15 mouse cellular contexts compared by ENCODE assay signal in the genomic region with DNA sequence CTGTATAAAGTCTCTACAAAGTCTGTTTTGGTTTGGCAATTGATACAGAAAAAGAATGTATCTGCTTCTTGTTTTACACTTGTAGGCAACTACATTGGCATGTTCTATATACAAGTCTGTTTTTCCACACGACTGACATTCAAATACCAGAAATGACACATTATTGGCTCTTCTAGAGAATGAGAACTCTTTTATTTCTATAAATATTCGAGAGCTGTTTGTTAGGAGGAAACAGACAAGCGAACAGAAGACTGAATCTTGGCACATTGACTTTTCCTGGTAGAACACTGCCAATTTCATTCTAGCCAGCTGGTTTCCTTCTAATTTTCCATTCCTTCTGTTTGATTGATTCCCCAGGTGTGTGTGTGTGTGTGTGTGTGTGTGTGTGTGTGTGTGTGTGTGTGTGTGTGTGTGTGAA.
A peak's percentile ranks its signal among the peaks of the same experiment; 100 is the strongest.
DNase-seq lines count a peak whose midpoint lies in the region; ATAC-seq and TF ChIP-seq lines count a peak whose summit lies in the region.
"Had no signal": no experiment of that assay in that cellular context is flagged by ENCODE, and none has a peak within 500 bp of the region (broad histone marks: within the 10 kb centered on the region; RNA-seq: fewer than 3 reads in every experiment).

No protein-coding gene starts in this region.

- no peak overlapping the region for H3K27ac ChIP-seq in forebrain, embryonic 15.5 days (replicated peaks)
- no peak overlapping the region for H3K27ac ChIP-seq in forebrain, embryonic 10.5 days
- no peak overlapping the region for H3K27ac ChIP-seq in lung, postnatal 0 days (ENCODE audit: low read length)
- H3K27ac ChIP-seq in midbrain, embryonic 15.5 days = no peak overlapping the region
- H3K27ac ChIP-seq: hindbrain, embryonic 12.5 days; limb, embryonic 15.5 days; stomach, embryonic 15.5 days had no signal

- H3K4me2 ChIP-seq in forebrain, embryonic 15.5 days (replicated peaks) = no peak overlapping the region
- H3K4me2 ChIP-seq in lung, postnatal 0 days (replicated peaks; ENCODE audit: low read depth, low read length) = no peak overlapping the region
- no peak overlapping the region for H3K4me2 ChIP-seq in midbrain, embryonic 15.5 days
- H3K4me2 ChIP-seq: hindbrain, embryonic 12.5 days; limb, embryonic 15.5 days; stomach, embryonic 15.5 days had no signal

- H3K9ac ChIP-seq in forebrain, embryonic 15.5 days (replicated peaks) = no peak overlapping the region
- H3K9ac ChIP-seq in lung, postnatal 0 days (replicated peaks; ENCODE audit: low read depth) = no peak overlapping the region
- H3K9ac ChIP-seq in midbrain, embryonic 15.5 days = no peak overlapping the region
- H3K9ac ChIP-seq: hindbrain, embryonic 12.5 days; limb, embryonic 15.5 days; stomach, embryonic 15.5 days had no signal

- no peak overlapping the region for H3K4me3 ChIP-seq in forebrain, embryonic 15.5 days
- no peak overlapping the region for H3K4me3 ChIP-seq in forebrain, embryonic 10.5 days
- H3K4me3 ChIP-seq in lung, postnatal 0 days (ENCODE audit: low read depth, low read length) = no peak overlapping the region
- no peak overlapping the region for H3K4me3 ChIP-seq in midbrain, embryonic 15.5 days
- H3K4me3 ChIP-seq: hindbrain, embryonic 12.5 days; limb, embryonic 15.5 days; megakaryocyte, embryonic 14.5 days; stomach, embryonic 15.5 days had no signal

- H3K27me3 ChIP-seq in forebrain, embryonic 15.5 days = no peaks in the 10 kb centered on the region; the same call in 1 of the 2 replicates
- H3K27me3 ChIP-seq in forebrain, embryonic 10.5 days (ENCODE audit: poor library complexity, severe bottlenecking) = no peaks in the 10 kb centered on the region
- no peaks in the 10 kb centered on the region for H3K27me3 ChIP-seq in lung, postnatal 0 days (replicated peaks; ENCODE audit: insufficient read depth, low read length)
- no peaks in the 10 kb centered on the region for H3K27me3 ChIP-seq in midbrain, embryonic 15.5 days (replicated peaks)
- H3K27me3 ChIP-seq: hindbrain, embryonic 12.5 days; limb, embryonic 15.5 days; megakaryocyte, embryonic 14.5 days; stomach, embryonic 15.5 days had no signal

- WGBS in forebrain, embryonic 15.5 days = 51% methylated on average over 3 of the region's 3 CpGs
- 84% methylated on average over 3 of the region's 3 CpGs for WGBS in forebrain, embryonic 10.5 days
- WGBS in lung, postnatal 0 days = 31% methylated on average over 3 of the region's 3 CpGs
- WGBS in midbrain, embryonic 15.5 days = 87% methylated on average over 3 of the region's 3 CpGs

- H3K4me1 ChIP-seq in forebrain, embryonic 15.5 days = no peaks in the 10 kb centered on the region
- no peaks in the 10 kb centered on the region for H3K4me1 ChIP-seq in forebrain, embryonic 10.5 days
- no peaks in the 10 kb centered on the region for H3K4me1 ChIP-seq in lung, postnatal 0 days (ENCODE audit: insufficient read depth, low read depth, low read length)
- no peaks in the 10 kb centered on the region for H3K4me1 ChIP-seq in midbrain, embryonic 15.5 days
- H3K4me1 ChIP-seq: hindbrain, embryonic 12.5 days; limb, embryonic 15.5 days; megakaryocyte, embryonic 14.5 days; stomach, embryonic 15.5 days had no signal

- no peak for TF ChIP-seq CTCF in lung, postnatal 0 days (IDR thresholded peaks at IDR 0.05)

- peak; percentile 20; the same call in 1 of the 2 replicates for ATAC-seq in cerebellum, adult (ENCODE audit: insufficient number of reproducible peaks, low FRiP score, low TSS enrichment)
- ATAC-seq in forebrain, embryonic 15.5 days (replicated peaks) = peak; percentile 88
- no peak for ATAC-seq in lung, postnatal 0 days
- ATAC-seq in midbrain, embryonic 15.5 days (replicated peaks) = no peak

- no peaks in the 10 kb centered on the region for H3K9me3 ChIP-seq in forebrain, embryonic 15.5 days
- H3K9me3 ChIP-seq in forebrain, embryonic 10.5 days = no peaks in the 10 kb centered on the region
- H3K9me3 ChIP-seq in lung, postnatal 0 days (ENCODE audit: low read length) = no peaks in the 10 kb centered on the region
- no peaks in the 10 kb centered on the region for H3K9me3 ChIP-seq in midbrain, embryonic 15.5 days
- H3K9me3 ChIP-seq: hindbrain, embryonic 12.5 days; limb, embryonic 15.5 days; megakaryocyte, embryonic 14.5 days; stomach, embryonic 15.5 days had no signal

- DNase-seq in cerebellum, adult 11 months = no peak
- no peak for DNase-seq in forebrain, embryonic 10.5 days (ENCODE audit: extremely low spot score, low spot score)
- no peak for DNase-seq in lung, postnatal 0 days (ENCODE audit: low spot score)
- DNase-seq in lung, adult 18-20 months = no peak
- DNase-seq in telencephalon, adult 2 months (ENCODE audit: low read depth, low spot score) = peak; percentile 55
- DNase-seq: adrenal gland, postnatal 14 days; gastrocnemius, postnatal 10 days; lung, adult 2 months had no signal

- no peaks in the 10 kb centered on the region for H3K36me3 ChIP-seq in forebrain, embryonic 15.5 days
- no peaks in the 10 kb centered on the region for H3K36me3 ChIP-seq in forebrain, embryonic 10.5 days (replicated peaks)
- no peaks in the 10 kb centered on the region for H3K36me3 ChIP-seq in lung, postnatal 0 days (ENCODE audit: insufficient read depth, low read length)
- H3K36me3 ChIP-seq in midbrain, embryonic 15.5 days (replicated peaks) = no peaks in the 10 kb centered on the region
- H3K36me3 ChIP-seq: hindbrain, embryonic 12.5 days; limb, embryonic 15.5 days; stomach, embryonic 15.5 days had no signal

- TF ChIP-seq EP300 in lung, postnatal 0 days (IDR thresholded peaks at IDR 0.05) = 0 out of 2 replicates have a peak, but pooled peaks have one; percentile 1

Comparison
In these comparisons a context has a peak if more than half of its experiments do, and no peak if none do; other contexts are left out.
1. ATAC-seq: peak in cerebellum, adult (single experiment) and forebrain, embryonic 15.5 days (single experiment); none in lung, postnatal 0 days (single experiment) and midbrain, embryonic 15.5 days (single experiment).